Mouse (Mus musculus): ENCODE measurements around the gene Hnf1a. TPM values are rescaled to one million over a fixed set of nuclear protein-coding genes. Genes with fewer than 3 reads are reported as not detected.

Hnf1a gene
- total and polyA plus RNA-seq, 3 experiments = 0.03 to 0.09 TPM; not detected in 1

- peak; percentile 82 for DNase-seq
Measured at GRCm38 (mm10) chr5:114979250-114980121, 8.6 kb upstream of the Hnf1a start.

GRCm38 (mm10) chr5:114978888-114979249, 8.0 kb upstream of the Hnf1a start:
- no peak for DNase-seq

- no peak for DNase-seq
Measured at GRCm38 (mm10) chr5:114978473-114978872, 7.6 kb upstream of the Hnf1a start.

GRCm38 (mm10) chr5:114976935-114977334, 6.0 kb upstream of the Hnf1a start:
- DNase-seq = no peak

- DNase-seq = no peak
Measured at GRCm38 (mm10) chr5:114973131-114973530, 2.2 kb upstream of the Hnf1a start.

- DNase-seq = no peak
Measured at GRCm38 (mm10) chr5:114972201-114972600, 1.3 kb upstream of the Hnf1a start.

- no peak for DNase-seq
Measured at GRCm38 (mm10) chr5:114969609-114970215, 1.2 kb downstream of the Hnf1a start.

GRCm38 (mm10) chr5:114969064-114969463, 1.8 kb downstream of the Hnf1a start:
- DNase-seq = no peak

- no peak for DNase-seq
Measured at GRCm38 (mm10) chr5:114968651-114969050, 2.2 kb downstream of the Hnf1a start.

- no peak for DNase-seq
Measured at GRCm38 (mm10) chr5:114967523-114968268, 3.2 kb downstream of the Hnf1a start.

GRCm38 (mm10) chr5:114964967-114965898, 5.7 kb downstream of the Hnf1a start:
- no peak for DNase-seq

- no peak for DNase-seq
Measured at GRCm38 (mm10) chr5:114964315-114964966, 6.5 kb downstream of the Hnf1a start.

- no peak for DNase-seq
Measured at GRCm38 (mm10) chr5:114961590-114962360, 9.1 kb downstream of the Hnf1a start.

- DNase-seq = no peak
Measured at GRCm38 (mm10) chr5:114958069-114958468, 12.8 kb downstream of the Hnf1a start.

GRCm38 (mm10) chr5:114953326-114953725, 17.6 kb downstream of the Hnf1a start:
- no peak for DNase-seq

- no peak for DNase-seq
Measured at GRCm38 (mm10) chr5:114951279-114951880, 19.5 kb downstream of the Hnf1a start.

- no peak for DNase-seq
Measured at GRCm38 (mm10) chr5:114950669-114951068, 20.2 kb downstream of the Hnf1a start.

- no peak for DNase-seq
Measured at GRCm38 (mm10) chr5:114949812-114950211, 21.1 kb downstream of the Hnf1a start.

GRCm38 (mm10) chr5:114949316-114949715, 21.6 kb downstream of the Hnf1a start:
- no peak for DNase-seq

- DNase-seq = peak; percentile 68
Measured at GRCm38 (mm10) chr5:114948891-114949290, 22.0 kb downstream of the Hnf1a start.

All from adrenal gland, adult 2 months (tissue).